Mouse (Mus musculus) layer of hippocampus, adult 9-11 months (tissue): ENCODE measurements at regions not wholly inside any gene's neighbourhood (a gene's known extent, or its start where the extent isn't known, plus 50 kb on each side); places are given as distances from the start of the nearest gene placed in this dataset.
A peak's percentile ranks its signal among the peaks of the same experiment; 100 is the strongest.

Experiments used
- DNase-seq: peaks from one replicate; pipeline ENCODE4 v3.0.0; 2022

DNA sequence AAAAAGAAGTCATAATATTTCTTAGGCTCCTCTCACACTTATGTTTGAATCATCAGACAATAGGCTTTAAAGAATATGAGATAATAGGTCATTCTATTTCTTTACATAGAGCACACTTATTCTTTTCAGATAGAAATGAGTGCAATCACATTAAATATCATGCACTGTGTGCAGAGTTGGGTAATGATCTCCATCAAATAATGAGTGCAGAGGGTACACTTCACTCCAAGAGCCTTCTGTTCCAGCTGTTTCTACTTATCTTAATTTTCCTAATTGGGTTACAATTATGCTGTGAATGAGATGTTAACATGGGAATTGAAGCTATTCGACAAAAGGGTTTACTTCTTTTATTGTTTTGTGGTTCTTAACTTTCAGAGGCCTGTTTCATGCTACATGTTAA lies 707.5 kb upstream of the Mdga2 start:
- DNase-seq: no peak

DNA sequence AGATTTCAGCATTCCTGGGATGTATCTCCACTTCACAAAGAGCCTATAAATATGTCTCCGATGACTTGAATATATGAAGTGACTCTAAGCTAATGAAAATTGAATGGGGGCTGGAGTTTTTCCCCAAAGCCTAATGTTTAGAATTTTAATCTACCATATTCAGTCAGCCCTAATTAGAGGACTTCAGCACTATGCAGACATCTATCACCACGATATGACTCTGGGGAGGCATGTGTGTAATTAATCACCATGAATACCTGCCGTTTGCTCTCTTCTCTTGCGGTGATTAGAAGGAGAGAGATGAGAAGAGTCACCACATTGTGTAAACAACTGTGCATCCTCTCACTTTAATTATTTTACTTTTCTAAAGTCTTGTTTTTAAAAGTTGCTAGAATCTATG lies 692.3 kb upstream of the Mdga2 start:
- DNase-seq: no peak

DNA sequence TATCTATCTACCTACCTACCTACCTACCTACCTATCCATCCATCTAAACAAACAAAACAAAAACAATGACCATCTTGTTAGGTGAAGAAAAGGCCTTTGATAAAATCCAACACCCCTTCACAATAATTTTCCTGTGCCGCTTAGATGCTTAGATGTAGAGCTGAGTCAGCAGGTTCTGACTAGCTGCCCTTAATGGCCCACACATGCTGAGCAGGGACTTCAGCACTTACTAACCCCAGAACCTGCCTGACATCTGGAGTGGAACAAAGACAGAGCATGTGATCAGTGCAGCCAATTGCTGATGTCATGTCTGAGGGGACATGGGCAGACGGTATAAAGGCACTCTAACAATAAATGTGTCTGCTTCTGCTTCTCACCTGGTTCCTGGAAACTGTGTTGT lies 664.9 kb upstream of the Mdga2 start:
- no peak for DNase-seq

DNA sequence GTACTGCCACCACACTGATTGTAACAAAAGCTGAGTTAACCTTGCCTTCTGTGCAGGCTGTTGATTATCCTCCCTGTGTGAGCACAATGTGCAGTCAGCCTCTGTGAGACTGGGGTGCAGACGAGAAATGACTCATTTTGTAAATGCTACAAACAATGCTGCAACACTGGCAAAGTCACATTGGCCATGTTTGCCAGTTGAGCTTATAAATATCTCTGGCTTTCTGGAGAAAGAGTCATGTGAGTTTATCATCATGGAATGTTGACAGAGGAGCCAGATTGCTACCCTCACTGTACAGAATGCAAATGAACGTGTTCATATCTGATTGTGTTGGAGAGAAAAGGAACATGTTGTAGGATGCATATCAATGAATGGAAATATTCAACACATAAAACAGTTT lies 640.3 kb upstream of the Mdga2 start:
- peak; percentile 78 for DNase-seq

DNA sequence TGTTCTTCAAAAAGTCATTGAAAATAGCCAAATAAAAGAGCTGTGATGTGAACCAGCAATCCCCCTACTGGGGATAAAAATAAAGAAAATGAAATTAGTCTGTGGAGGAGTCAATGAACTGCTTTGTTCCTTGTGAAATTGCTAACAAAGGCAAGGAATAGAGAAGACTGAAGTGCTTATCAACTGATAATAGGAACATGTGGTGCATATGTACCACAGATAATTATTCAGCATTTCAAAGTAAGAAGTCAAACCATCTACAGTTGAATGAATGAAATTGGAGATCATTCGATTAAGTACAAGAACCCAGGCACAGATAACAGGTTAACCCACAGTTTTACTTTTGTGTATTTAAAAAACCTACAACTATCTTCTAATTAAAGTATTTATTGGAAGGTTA lies 638.4 kb upstream of the Mdga2 start:
- no peak for DNase-seq

DNA sequence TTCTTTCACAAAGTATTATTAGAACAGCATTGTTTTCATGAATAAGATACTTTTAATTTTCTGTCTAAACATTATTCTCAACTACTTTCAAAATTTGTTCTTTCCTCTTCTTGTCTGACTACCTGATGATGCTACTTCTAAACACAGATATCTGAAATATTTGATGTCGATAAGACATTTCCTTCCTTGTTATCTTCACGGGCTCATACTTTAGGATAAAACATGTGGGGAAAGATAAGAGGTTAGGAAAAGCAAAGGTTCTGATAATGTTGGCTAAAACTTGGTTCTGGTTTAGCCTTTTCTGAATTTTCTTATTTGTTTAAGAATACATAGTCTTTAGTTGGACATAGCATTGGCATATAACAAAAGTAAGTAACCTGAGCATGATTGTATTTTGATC lies 630.3 kb upstream of the Mdga2 start:
- no peak for DNase-seq

DNA sequence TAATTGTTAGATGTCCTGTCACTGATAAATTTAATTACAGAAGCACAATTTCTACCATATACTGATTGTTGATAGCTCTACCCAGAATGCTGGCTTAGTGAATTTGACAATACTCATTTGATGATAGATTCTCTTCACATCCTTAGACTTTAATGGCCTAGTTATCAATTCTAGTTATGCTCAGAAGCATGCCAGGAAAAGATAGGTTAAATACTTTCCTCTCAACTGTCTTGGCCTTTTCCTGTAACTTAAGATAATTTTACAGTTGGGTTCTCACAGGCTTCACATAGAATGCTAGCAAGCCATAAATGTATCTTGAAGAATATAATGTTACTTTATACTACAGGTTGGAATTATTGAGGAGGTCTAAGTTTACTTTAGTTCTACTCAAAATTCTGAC lies 625.2 kb upstream of the Mdga2 start:
- DNase-seq: no peak

DNA sequence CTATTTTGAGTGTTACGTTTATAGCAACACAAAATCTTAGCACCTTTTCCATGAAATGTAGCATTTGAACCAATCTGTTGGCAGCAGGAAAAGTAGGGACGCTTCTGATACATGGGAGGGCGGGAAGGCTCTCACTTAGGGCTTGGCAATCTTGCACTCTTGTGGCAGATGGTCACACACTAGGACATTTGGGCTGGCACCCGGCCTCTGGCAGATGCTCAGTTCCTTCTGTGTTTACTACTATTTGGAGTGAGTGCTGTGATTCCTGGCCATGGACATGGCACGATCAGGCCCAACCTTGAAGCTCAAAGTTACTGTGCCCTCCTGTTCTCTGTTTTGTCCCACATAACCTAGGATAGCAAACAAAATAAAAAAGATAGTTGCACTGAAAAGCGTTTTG lies 581.9 kb upstream of the Mdga2 start:
- DNase-seq: no peak

- DNase-seq: no peak
Observed at GRCm38 (mm10) chr12:67799776-67800175, 577.4 kb upstream of the Mdga2 start.
